Mouse (Mus musculus) CH12.LX (cell line): Measurements from ENCODE around the gene Scaf1.
"Not testable (repeated sequence)": the region's sequence is repeated elsewhere in the genome, so short reads cannot be mapped to it uniquely, and the experiment has no call there.

Source experiments
- CHD2 ChIP-seq: IDR thresholded peaks from 2 replicates; pipeline ENCODE4 v1.6.1; 2011; ENCODE audit warnings: low read length, improper control_type of control experiment
- CTCF ChIP-seq, 2 experiments: IDR thresholded peaks in 1 of 2; conservative IDR thresholded peaks in 1 of 2; 2 replicates each; pipeline ENCODE4 v1.5.1; 2011 to 2012; ENCODE audit warnings: low read depth in 2 of 2, low read length in 2 of 2, improper control_type of control experiment in 1 of 2, inconsistent platforms in 1 of 2, mild to moderate bottlenecking in 1 of 2, moderate library complexity in 1 of 2
- E2F4 ChIP-seq: IDR thresholded peaks from 2 replicates; pipeline ENCODE4 v1.6.1; 2011; ENCODE audit warnings: low read depth, low read length, improper control_type of control experiment; ENCODE audit not compliant: insufficient replicate concordance
- EP300 ChIP-seq: IDR thresholded peaks from 2 replicates; pipeline ENCODE4 v1.6.1; 2011; ENCODE audit warnings: low read length, improper control_type of control experiment
- MAZ ChIP-seq: IDR thresholded peaks from 2 replicates; pipeline ENCODE4 v1.6.1; 2012; ENCODE audit warnings: low read depth, mild to moderate bottlenecking, inconsistent platforms, low read length, improper control_type of control experiment, moderate library complexity
- NELFE ChIP-seq: IDR thresholded peaks from 2 replicates; pipeline ENCODE4 v1.6.1; 2011; ENCODE audit warnings: low read depth, low read length, improper control_type of control experiment
- POLR2AphosphoS2 ChIP-seq: IDR thresholded peaks from 2 replicates; pipeline ENCODE4 v1.6.1; 2011; ENCODE audit warnings: low read depth, low read length, improper control_type of control experiment
- TCF12 ChIP-seq: IDR thresholded peaks from 2 replicates; pipeline ENCODE4 v1.6.1; 2014; ENCODE audit warnings: low read depth, mild to moderate bottlenecking, inconsistent platforms, low read length, improper control_type of control experiment
- ZMIZ1 ChIP-seq: IDR thresholded peaks from 2 replicates; pipeline ENCODE4 v1.6.1; 2012; ENCODE audit warnings: low read depth, mild to moderate bottlenecking, inconsistent platforms, low read length, improper control_type of control experiment
- ZNF384 ChIP-seq: IDR thresholded peaks from 2 replicates; pipeline ENCODE4 v1.6.1; 2012; ENCODE audit warnings: low read depth, low read length, improper control_type of control experiment, inconsistent platforms

DNA sequence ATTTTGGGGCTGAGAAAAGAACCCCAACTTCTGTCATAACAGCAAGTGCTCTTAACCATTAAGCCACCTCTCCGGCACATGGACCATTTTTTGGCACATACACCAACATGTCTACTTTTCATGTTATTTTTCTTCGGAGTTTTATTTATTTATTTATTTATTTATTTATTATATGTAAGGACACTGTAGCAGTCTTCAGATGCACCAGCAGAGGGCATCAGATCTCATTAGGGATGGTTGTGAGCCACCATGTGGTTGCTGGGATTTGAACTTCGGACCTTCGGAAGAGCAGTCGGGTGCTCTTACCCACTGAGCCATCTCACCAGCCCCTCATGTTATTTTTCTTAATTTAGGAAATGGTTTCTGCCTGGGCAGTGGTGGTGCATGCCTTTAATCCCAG lies 7.5 kb upstream of the Scaf1 start:
- TF ChIP-seq TCF12; CTCF (conservative IDR thresholded peaks at IDR 0.05 in 1 of 2, IDR thresholded peaks at IDR 0.05 in 1 of 2; ENCODE audit: low read depth in 2 of 2, low read length in 2 of 2); ZMIZ1; ZNF384; POLR2AphosphoS2; EP300; NELFE; E2F4; MAZ; CHD2: not testable (repeated sequence)
